Mouse (Mus musculus) lung, postnatal 0 days (tissue): ENCODE data around the gene Tmc2.

Experiments used
- CTCF ChIP-seq: IDR thresholded peaks from 2 replicates; pipeline ENCODE4 v1.5.1; 2016; ENCODE audit warnings: antibody characterized with exemption, mild to moderate bottlenecking
- EP300 ChIP-seq: IDR thresholded peaks from 2 replicates; pipeline ENCODE4 v1.6.1; 2016; ENCODE audit warnings: antibody characterized with exemption, mild to moderate bottlenecking, control low read depth

DNA sequence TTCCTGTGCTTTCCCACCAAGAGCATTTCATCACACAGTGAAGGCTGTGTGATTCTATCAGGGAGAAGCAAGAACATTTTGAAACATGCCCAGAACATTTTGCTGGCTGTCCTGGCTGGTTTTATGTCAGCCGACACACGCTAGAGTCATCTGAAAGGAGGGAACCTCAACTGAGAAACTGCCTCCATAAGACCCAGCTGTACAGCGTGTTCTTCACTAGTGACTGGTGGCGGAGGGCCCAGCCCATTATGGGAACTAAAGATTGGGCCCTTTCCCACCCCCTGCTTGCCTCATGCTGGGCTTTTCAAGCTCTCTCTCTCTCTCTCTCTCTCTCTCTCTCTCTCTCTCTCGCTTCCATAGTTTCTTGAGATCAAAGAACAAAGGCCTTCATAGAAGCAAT is 6.0 kb downstream of the Tmc2 start:
- TF ChIP-seq CTCF (no peak), EP300 (no peak)
